Mouse (Mus musculus) thymus, adult 18-20 months (tissue): ENCODE data around the gene Rnf41.

Experiments used
- DNase-seq, 2 experiments: peaks; one replicate each; pipeline ENCODE4 v3.0.0; 2022; ENCODE audit warnings: mixed read lengths in 2 of 2

The Rnf41 gene

DNA sequence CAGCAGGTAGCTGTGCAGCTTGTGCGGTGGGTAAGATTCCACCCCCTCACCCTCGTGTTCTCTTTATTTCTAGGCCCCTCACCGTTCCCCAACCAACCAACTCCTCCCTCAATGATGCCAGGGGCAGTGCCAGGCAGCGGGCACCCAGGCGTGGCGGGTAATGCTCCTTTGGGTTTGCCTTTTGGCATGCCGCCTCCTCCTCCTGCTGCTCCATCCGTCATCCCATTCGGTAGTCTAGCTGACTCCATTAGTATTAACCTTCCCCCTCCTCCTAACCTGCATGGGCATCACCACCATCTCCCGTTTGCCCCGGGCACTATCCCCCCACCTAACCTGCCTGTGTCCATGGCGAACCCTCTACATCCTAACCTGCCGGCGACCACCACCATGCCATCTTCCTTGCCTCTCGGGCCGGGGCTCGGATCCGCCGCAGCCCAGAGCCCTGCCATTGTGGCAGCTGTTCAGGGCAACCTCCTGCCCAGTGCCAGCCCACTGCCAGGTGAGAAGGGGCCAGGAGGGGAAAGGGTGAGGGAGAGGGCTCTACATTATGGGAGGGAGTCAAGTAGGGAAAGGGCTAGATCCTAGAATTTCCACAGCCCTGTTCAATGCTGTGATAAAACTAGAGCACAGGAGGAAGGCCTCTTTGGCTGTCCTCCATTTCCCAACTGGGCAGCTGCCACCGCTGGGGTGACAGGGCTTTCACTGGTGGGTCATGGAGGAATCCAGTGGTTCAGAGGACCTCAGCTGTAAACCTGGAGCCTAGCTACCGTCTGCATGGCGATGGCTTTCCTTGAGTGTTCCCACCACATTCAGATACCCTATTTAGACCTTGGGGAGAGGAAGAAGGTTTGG lies 76.6 kb downstream of the Rnf41 start:
- DNase-seq: no peak

DNA sequence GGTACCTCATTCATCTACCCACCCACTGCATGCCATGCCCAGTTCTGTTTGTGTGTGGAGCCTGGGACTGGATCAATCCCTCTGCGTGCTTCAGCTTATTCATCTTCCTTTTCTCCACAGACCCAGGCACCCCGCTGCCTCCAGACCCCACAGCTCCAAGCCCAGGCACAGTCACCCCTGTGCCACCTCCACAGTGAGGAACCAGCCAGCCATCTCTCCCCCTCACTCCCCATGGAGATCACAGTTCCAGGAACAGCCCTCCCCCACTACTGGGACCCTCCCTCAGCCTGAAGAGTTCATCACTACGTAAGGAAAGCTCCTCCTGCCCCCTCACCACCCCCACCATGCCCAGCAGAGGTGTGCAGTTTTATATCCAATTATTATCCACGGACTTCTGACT lies 77.3 kb downstream of the Rnf41 start:
- no peak for DNase-seq

GRCm38 (mm10) chr10:128489380-128489779 lies 77.9 kb downstream of the Rnf41 start:
- DNase-seq: no peak

GRCm38 (mm10) chr10:128489785-128490184 lies 78.3 kb downstream of the Rnf41 start:
- DNase-seq: no peak

DNA sequence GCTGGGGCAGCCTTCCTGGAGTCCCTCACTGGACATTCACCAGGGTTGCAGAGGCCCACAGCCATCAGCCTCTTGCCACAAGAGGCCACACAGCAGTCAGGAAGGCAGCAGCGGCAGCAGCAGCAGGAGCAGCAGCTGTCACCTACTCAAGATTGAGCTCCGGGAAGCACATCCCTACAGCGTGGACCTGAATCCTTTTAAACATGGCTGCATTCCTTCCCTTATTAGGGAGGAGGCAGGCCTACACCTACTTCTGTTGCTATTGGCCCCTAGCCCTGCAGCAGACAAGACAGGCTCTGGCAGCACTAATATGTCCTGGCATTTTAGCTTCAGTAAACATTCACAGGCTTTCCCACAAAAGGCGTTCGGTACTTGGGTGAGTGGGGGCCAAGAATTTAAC lies 78.8 kb downstream of the Rnf41 start:
- DNase-seq: no peak

- DNase-seq: no peak
These were observed 79.5 kb downstream of the Rnf41 start for GRCm38 (mm10) chr10:128490912-128491311.
